Mouse (Mus musculus): ENCODE data around the gene Olfr1309.
"Not testable (repeated sequence)": the region's sequence is repeated elsewhere in the genome, so short reads cannot be mapped to it uniquely, and the experiment has no call there.

DNA sequence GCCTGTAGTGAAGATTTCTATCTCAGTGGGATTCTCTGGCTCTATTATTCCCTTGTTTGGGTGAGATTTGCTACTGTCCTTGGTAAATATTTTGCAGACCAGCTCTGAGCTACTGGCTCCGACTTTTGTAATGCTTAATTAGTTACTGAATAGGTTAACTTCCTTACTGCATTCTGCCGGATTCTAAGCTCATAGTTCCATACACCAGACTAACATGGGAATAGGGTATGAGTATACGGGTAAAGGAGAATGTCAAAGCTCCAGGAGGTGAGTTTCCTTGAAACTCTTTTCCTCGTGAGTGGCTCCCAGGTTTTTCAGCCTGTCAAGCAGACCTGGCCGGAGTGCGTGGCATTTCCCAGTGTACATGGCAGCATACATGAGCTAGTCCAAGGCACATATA, 36.9 kb upstream of the Olfr1309 start:
- not testable (repeated sequence) for TF ChIP-seq CTCF (IDR thresholded peaks at IDR 0.05; ENCODE audit: control insufficient read depth, insufficient read depth, low read length); POLR2A (IDR thresholded peaks at IDR 0.05; ENCODE audit: borderline replicate concordance, control insufficient read depth, low read depth, low read length)
